Mouse (Mus musculus) small intestine, adult 2 months (tissue): ENCODE data around the gene Sh3glb2.

ENCODE experiments used
- CTCF ChIP-seq: fragments of 200-500 bp; IDR thresholded peaks from 2 replicates; pipeline ENCODE4 v1.5.1; 2012; ENCODE audit warnings: low read depth, mild to moderate bottlenecking, control low read depth, inconsistent platforms, low read length, moderate library complexity, mixed read lengths; ENCODE audit not compliant: insufficient replicate concordance, insufficient read length; ENCODE audit errors: extremely low read depth
- POLR2A ChIP-seq: fragments of 200-500 bp; IDR thresholded peaks from 2 replicates; pipeline ENCODE4 v1.6.1; 2012; ENCODE audit warnings: low read depth, mild to moderate bottlenecking, control low read depth, inconsistent platforms, low read length, moderate library complexity

DNA sequence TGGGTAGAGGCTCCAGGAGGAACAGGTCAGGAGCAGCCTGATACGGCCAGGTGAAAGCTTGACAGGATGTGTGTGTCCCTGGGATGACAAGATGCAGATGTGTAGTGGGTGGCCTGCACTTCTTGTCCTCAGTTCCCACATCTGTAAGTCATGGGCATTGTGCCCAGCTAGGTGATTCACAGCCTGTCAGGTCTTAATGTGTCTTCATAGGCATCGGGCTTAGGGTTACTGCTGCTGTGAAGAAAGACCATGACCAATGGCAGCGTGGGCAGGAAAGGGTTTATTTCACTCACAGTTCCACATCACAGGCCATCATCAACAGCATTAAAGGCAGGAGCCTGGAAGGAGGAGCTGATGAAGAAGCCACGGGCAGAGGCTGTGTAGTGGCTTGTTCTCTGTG, 26.5 kb upstream of the Sh3glb2 start:
- no peak for TF ChIP-seq CTCF
- TF ChIP-seq POLR2A: no peak
